Mouse (Mus musculus) midbrain, embryonic 12.5 days (tissue): ENCODE measurements around the gene 3110082I17Rik. TPM values are rescaled to one million over a fixed set of nuclear protein-coding genes. Genes with fewer than 3 reads are reported as not detected.

Source experiments
- ATAC-seq: fragments of 200-750 bp; cut with Nextera tagmentation; 2 replicates; pipeline ENCODE4 v1.8.0; 2017; ENCODE audit warnings: low read depth, moderate TSS enrichment, moderate library complexity; ENCODE audit not compliant: low FRiP score
- H3K27ac ChIP-seq: fragments of 300-500 bp; sonication (generic); replicated peaks from 2 replicates; pipeline ENCODE4 v1.5.1; 2016; ENCODE audit warnings: mild to moderate bottlenecking
- H3K27me3 ChIP-seq: fragments of 300-500 bp; sonication (generic); 2 replicates; pipeline ENCODE4 v1.6.1; 2016; ENCODE audit warnings: mild to moderate bottlenecking
- H3K36me3 ChIP-seq: fragments of 300-500 bp; sonication (generic); 2 replicates; pipeline ENCODE4 v1.6.1; 2016
- H3K4me1 ChIP-seq: fragments of 300-500 bp; sonication (generic); 2 replicates; pipeline ENCODE4 v1.6.1; 2016
- H3K4me2 ChIP-seq: fragments of 300-500 bp; sonication (generic); replicated peaks from 2 replicates; pipeline ENCODE4 v1.6.1; 2016; ENCODE audit warnings: mild to moderate bottlenecking, moderate library complexity
- H3K4me3 ChIP-seq: fragments of 300-500 bp; sonication (generic); 2 replicates; pipeline ENCODE4 v1.5.1; 2016; ENCODE audit warnings: mild to moderate bottlenecking
- H3K9ac ChIP-seq: fragments of 300-500 bp; sonication (generic); replicated peaks from 2 replicates; pipeline ENCODE4 v1.6.1; 2016; ENCODE audit warnings: mild to moderate bottlenecking, moderate library complexity
- H3K9me3 ChIP-seq: fragments of 300-500 bp; sonication (generic); 2 replicates; pipeline ENCODE4 v1.6.1; 2016; ENCODE audit warnings: mild to moderate bottlenecking
- WGBS: fragments of 180-500 bp; shearing (Covaris S2); methylation state at CpG from one replicate; pipeline ENCODE4 v1.1.7; 2016; 5-methylcytosine and 5-hydroxymethylcytosine counted together
- polyA plus RNA-seq: library from polyadenylated mRNA; unstranded; fragments of >200 nt; fragmentation: Nextera tagmentation; extraction: Ambion mirVana; gene quantifications from 2 replicates; pipeline ENCODE4 v1.2.1, GENCODE M21; 2016

Gene 3110082I17Rik
- polyA plus RNA-seq, 1 experiment from 2014 or later = 29.3 TPM

DNA sequence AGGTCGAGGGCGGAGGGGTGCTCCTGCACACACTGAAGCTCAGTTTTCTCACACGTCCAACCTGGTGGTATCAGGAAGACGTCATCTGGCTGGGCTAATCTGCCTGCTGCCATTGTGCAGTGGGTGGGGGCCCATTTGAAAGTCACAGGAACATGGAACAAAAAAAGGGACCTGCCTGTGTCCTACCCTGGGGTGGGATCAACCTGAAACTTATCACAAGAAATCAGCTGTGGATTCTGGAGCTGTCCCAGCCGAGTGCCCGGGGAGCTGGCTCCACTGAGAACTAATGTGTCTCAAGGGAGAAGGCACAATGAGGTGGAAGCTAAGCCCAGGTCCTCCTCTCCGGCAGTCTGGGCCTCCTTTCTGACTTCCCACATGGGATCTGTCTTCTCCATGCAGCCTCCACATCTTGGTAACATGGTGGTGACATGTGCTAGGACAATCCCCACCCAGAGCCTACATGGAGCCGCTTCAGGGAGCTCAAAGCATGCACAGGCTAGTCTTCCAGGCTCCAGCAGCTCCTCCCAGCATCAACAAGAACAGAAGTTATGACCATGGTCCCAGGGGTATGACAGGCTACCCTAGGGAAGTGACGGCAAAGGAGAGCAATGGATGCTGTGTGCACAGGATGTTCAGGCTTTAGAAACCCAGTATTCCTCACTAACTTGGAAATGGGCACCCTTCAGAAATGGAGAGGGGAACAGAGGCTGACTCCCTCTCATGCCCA, 26.3 kb downstream of the 3110082I17Rik start:
- WGBS = 82% methylated on average over 9 of the region's 9 CpGs
- H3K4me2 ChIP-seq = no peak overlapping the region
- H3K27me3 ChIP-seq = no peaks in the 10 kb centered on the region
- H3K4me1 ChIP-seq = peaks cover 66% of the 10 kb centered on the region
- peak overlapping the region; percentile 58; the same call in 1 of the 2 replicates for H3K27ac ChIP-seq
- H3K36me3 ChIP-seq = no peaks in the 10 kb centered on the region
- H3K9ac ChIP-seq = no peak overlapping the region
- H3K9me3 ChIP-seq = no peaks in the 10 kb centered on the region
- no peak for ATAC-seq
- H3K4me3 ChIP-seq = no peak overlapping the region

DNA sequence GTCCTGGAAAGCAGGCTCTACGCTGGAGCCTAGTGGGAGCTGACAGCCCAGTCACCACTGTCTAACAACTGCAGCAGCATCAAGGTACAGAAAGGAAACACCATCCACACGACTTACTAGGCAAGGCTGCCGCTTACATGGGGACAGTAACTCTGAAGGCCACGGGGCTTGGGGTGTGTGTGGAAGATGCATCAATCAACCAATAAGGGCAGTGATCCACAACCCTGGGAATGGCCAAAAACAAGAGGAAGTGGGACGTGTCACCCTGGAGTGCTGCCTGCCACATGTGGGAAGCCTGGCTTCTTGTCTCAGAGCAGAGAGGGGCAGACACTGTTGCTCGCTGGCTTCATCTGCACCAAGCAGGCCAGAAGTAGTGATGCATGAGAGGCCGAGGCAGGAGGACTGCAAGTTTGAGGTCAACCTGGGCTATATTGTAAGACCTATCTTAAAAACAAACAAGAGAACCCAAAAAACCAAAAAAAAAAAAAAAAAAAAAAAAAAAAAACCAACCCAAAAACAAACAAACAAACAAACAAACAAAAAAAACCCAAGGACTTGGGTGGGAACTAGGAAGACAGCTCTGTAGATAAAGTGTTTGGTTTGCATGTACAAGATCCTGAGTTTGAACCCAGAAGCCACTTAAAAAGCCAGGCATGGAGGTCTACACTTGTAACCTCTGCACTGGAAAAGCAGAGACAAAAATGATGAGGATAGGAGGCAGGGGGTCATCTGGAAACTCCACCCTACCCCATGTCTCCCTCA, 27.4 kb downstream of the 3110082I17Rik start:
- Histone ChIP-seq H3K27ac (no peak overlapping the region), H3K4me1 (peaks cover 62% of the 10 kb centered on the region)

DNA sequence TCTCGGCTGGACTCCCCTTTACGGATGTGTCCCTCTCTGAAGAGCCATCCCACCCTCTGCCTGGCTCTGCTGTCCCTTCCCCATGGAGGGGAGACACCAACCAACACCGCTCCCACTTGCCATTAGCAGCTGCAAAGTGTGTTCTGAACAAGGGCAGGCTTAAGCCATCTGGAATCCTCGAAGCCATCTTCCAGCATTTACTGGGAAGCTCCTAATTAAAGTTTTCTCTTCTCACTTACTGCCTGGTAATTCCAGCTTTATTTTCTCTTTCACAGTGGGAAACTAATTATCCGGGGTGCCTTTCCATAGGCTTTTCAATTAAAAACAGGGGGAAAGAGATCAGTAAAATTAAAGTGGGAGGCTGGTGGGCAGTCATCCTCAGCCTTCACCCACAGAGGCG, 28.0 kb downstream of the 3110082I17Rik start:
- Histone ChIP-seq H3K27me3 (no peaks in the 10 kb centered on the region), H3K4me2 (no peak overlapping the region), H3K36me3 (no peaks in the 10 kb centered on the region), H3K4me3 (no peak overlapping the region), H3K27ac (0 out of 2 replicates have a peak overlapping the region, but pooled peaks have one; percentile 8), H3K4me1 (peaks cover 62% of the 10 kb centered on the region), H3K9me3 (no peaks in the 10 kb centered on the region), H3K9ac (no peak overlapping the region)
- 33% methylated on average over 6 of the region's 6 CpGs for WGBS
- no peak for ATAC-seq

More for the DNA sequence above, 27.4 kb downstream of the 3110082I17Rik start:
- Histone ChIP-seq H3K9ac (no peak overlapping the region), H3K27me3 (no peaks in the 10 kb centered on the region), H3K9me3 (no peaks in the 10 kb centered on the region), H3K4me2 (no peak overlapping the region), H3K36me3 (no peaks in the 10 kb centered on the region), H3K4me3 (no peak overlapping the region)
- WGBS = 54% methylated on average over 7 of the region's 7 CpGs
- no peak for ATAC-seq

DNA sequence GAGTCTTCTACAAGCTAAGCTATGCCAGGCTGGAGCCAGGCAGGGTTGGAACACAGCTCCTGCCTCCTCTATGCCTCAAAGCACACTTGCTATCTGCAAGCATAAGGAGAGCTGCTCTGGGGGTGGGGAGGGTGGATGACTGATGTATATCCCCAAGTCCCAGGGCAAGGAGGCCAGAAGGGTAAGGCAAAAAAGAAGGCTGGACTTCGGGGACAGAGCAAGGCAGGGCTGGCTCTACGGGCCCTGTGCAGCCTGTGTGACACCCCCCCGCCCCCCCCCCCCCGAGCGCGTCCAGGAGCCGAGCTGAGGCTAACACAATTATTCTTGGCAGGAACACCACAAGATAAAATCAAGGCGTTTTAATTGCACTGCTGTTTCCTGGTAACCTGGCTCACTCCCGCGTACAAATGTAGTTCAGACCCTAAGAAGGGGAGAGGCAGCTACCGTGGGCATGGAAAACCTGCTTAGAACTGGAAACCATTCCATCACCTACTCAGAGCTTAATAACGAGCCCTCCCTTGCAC, 30.4 kb downstream of the 3110082I17Rik start:
- Histone ChIP-seq H3K27me3 (no peaks in the 10 kb centered on the region), H3K36me3 (no peaks in the 10 kb centered on the region), H3K27ac (peak overlapping the region; percentile 39; the same call in 1 of the 2 replicates), H3K9ac (no peak overlapping the region), H3K4me3 (no peak overlapping the region), H3K4me2 (no peak overlapping the region), H3K4me1 (peaks cover 49% of the 10 kb centered on the region), H3K9me3 (no peaks in the 10 kb centered on the region)
- ATAC-seq = no peak
- 64% methylated on average over 12 of the region's 12 CpGs for WGBS

DNA sequence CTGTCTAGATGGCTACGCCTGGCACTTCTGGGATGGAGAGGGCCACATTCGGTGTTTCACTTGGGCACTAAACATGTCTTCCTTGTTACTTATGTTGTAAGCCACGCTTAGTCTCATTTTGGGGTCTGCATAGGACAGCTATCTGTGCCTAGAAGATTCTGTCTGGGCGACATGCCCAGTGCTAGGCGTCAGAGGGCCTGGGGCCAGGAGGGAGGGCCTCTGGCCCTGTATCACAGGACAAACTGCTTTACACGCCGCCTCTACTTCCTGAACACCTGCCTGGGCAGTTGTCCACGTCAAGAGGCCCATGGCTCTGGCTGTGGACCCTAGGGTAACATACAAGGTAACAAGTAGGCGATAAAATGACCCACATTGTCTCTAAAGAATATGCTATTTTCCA, 32.3 kb downstream of the 3110082I17Rik start:
- Histone ChIP-seq H3K27ac (no peak overlapping the region), H3K4me3 (no peak overlapping the region), H3K27me3 (no peaks in the 10 kb centered on the region), H3K36me3 (no peaks in the 10 kb centered on the region), H3K4me1 (peaks cover 44% of the 10 kb centered on the region), H3K9ac (no peak overlapping the region), H3K4me2 (no peak overlapping the region), H3K9me3 (no peaks in the 10 kb centered on the region)
- ATAC-seq = no peak
- WGBS = 93% methylated on average over 9 of the region's 9 CpGs

DNA sequence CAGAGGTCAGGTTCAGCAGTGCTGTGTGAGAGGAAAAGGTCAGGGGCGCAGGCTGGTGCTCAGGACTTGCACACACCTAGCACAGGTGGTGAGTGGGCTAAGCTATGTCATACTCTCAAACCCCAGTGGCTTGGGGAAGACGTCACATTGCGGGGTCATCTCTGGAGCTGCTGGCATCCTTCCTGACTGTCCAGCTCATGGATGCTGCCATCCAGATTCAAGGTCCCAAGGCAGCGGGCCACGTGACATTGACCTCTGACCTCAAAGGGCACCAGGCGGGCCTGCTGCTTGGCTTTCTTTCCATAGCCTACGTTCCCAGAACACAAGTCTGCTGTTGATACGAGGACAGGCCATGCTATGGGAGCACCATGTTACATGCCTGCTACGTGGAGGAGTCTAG, 33.3 kb downstream of the 3110082I17Rik start:
- Histone ChIP-seq H3K27me3 (no peaks in the 10 kb centered on the region), H3K9me3 (no peaks in the 10 kb centered on the region), H3K36me3 (no peaks in the 10 kb centered on the region), H3K4me2 (no peak overlapping the region), H3K9ac (no peak overlapping the region), H3K4me3 (no peak overlapping the region), H3K4me1 (peaks cover 44% of the 10 kb centered on the region), H3K27ac (no peak overlapping the region)
- WGBS = 87% methylated on average over 9 of the region's 9 CpGs
- ATAC-seq = no peak

DNA sequence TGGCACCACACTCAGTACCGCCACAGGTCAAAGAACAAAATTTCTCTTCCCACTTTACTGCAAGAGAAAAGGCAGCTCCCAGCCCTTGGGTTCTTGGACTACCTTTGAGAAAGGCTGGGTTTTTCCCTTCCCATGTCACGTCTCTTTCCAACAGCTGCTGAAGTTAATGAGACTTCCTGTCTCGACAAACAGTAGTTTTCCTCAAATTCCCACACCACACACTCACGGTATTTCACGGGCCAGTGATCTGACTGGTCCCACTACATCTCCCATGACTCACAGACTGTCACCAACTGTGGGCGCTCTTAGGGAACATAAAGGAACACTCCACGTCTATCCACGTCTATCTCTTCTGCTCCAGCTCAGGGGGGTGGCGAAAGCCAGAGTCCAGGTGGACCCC, 35.1 kb downstream of the 3110082I17Rik start:
- Histone ChIP-seq H3K4me2 (no peak overlapping the region), H3K4me3 (no peak overlapping the region), H3K36me3 (no peaks in the 10 kb centered on the region), H3K27me3 (no peaks in the 10 kb centered on the region), H3K9ac (no peak overlapping the region), H3K4me1 (peaks cover 28% of the 10 kb centered on the region), H3K27ac (no peak overlapping the region), H3K9me3 (no peaks in the 10 kb centered on the region)
- ATAC-seq = no peak
- 89% methylated on average over 9 of the region's 9 CpGs for WGBS

DNA sequence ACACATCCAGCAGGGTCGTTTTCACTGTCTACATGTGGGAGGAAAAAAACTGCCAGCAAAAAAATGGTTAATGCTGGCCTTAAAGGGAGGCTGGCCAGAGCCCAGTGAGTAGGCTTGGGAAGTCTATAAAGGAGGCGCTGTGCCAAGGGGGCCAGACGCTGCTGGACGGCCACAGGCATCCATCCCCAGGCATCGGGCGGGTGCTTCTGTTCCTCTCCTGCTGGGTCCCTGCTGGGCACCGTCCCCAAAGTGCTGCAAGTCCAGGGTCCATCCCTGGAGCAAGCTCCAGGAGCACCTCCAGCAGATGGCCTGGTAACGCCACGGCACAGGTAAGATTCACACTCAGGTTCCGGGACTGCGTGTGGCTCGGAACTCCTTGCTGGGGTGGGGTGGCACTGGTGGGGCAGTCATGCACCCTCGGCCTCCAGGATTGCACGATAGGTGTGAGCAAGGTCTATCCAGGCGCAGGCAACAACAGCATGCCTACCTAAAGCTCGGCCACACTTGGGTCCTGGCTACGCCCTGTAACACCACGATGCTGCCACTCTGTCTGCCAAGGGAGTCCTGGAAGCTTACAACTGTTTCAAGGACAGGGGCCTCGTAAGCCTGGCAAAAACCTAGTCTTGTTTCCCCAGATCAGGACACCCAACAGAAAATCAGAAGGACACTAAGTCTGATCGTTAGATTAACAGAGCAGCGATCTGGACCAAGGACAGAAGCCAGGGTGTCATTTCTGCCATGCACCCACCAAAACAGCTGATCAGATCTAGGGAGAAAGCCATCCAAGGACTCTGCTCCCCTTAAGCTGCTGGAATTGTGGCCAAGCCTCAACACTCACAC, 37.1 kb downstream of the 3110082I17Rik start, which contains the start of gene Gper1:
Gene Gper1, plus strand, starts transcription at position 126 of the 840 bp plus-strand sequence.
- Histone ChIP-seq H3K4me1 (peaks cover 29% of the 10 kb centered on the region), H3K36me3 (no peaks in the 10 kb centered on the region), H3K4me3 (peak within 1 kb of the TSS; percentile 10; the same call in 1 of the 2 replicates), H3K4me2 (peak within 1 kb of the TSS; percentile 28; the same call in 1 of the 2 replicates), H3K27ac (0 out of 2 replicates have a peak within 1 kb of the TSS, but pooled peaks have one; percentile 10), H3K9me3 (no peaks in the 10 kb centered on the region), H3K27me3 (no peaks in the 10 kb centered on the region), H3K9ac (peak within 1 kb of the TSS; percentile 38; the same call in 1 of the 2 replicates)
- WGBS = 62% methylated on average over 21 of the region's 21 CpGs
- ATAC-seq = no peak

DNA sequence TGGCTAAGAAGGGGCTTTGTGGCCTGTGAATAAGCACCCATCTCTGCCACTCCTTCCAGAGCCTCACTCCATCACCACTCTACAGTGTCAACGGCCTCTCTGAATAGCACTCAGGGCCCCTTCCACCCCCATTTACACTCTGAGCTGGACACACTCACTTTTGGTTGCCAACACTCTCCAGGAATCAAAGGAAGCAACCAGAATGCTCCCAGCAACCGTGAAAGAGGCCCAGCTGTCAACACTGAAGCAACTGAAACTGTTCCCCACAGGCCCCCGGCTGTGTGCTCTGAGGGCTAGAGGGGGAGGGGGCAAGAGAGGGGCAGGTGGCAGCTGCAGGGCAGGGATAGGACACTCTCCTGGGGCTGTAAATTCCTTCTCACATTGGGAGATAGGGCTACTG, 41.7 kb downstream of the 3110082I17Rik start:
- H3K27me3 ChIP-seq = no peaks in the 10 kb centered on the region
- H3K9ac ChIP-seq = peak overlapping the region; percentile 34; the same call in 1 of the 2 replicates
- 0 out of 2 replicates have a peak, but pooled peaks cover 5% of the 10 kb centered on the region for H3K36me3 ChIP-seq
- H3K4me2 ChIP-seq = no peak overlapping the region; the same call in 1 of the 2 replicates
- H3K4me3 ChIP-seq = no peak overlapping the region
- 28% methylated on average over 3 of the region's 3 CpGs for WGBS
- peak overlapping the region; percentile 84 for H3K27ac ChIP-seq
- H3K4me1 ChIP-seq = peaks cover 31% of the 10 kb centered on the region
- peaks cover 5% of the 10 kb centered on the region for H3K9me3 ChIP-seq
- peak; percentile 75 for ATAC-seq

DNA sequence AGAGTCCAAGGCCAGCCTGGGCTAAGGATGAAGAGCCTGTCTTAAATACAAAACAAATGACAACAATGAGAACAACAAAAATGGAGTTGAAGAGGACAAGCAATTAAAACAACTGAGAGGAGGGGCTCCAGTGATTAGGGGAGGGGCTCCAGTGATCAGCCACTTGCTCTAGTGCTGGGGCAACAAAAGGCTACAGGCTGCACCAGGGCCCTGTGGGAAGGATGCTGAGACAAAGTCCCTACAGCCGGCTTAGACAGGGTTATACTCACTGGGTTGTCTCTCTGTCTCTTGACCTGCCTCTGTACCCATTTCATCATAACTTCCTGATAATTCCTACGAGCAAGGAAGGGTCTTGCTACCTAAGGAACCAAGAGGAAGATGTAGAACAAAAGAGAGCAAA, 42.2 kb downstream of the 3110082I17Rik start:
- no peak overlapping the region for H3K9ac ChIP-seq
- no peaks in the 10 kb centered on the region for H3K27me3 ChIP-seq
- H3K9me3 ChIP-seq = peaks cover 5% of the 10 kb centered on the region
- peak; percentile 67; the same call in 1 of the 2 replicates for ATAC-seq
- 57% methylated on average over 2 of the region's 2 CpGs for WGBS
- 0 out of 2 replicates have a peak, but pooled peaks cover 5% of the 10 kb centered on the region for H3K36me3 ChIP-seq
- H3K27ac ChIP-seq = peak overlapping the region; percentile 84
- peaks cover 25% of the 10 kb centered on the region for H3K4me1 ChIP-seq
- H3K4me2 ChIP-seq = no peak overlapping the region; the same call in 1 of the 2 replicates
- no peak overlapping the region for H3K4me3 ChIP-seq

DNA sequence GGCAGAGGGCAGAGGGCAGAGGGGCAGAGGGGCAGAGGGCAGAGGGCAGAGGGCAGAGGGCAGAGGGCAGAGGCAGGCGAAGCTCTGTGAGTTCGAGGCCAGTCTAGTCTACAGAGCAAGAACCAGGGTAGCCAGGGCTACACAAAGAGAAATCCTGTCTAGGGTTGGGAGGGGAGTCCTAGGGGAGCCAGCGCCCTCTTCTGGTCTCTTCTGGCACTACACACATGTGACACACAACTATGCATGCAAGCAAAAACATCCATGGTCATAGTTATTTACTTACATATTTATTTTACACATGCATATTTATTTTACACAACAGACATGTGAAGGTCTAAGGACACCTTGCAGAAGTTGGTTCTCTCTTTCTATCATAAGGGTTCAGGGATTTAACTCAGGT, 42.8 kb downstream of the 3110082I17Rik start:
- WGBS = 92% methylated on average over 3 of the region's 3 CpGs
- H3K9me3 ChIP-seq = peaks cover 5% of the 10 kb centered on the region
- ATAC-seq = no peak

More for the DNA sequence above, 42.8 kb downstream of the 3110082I17Rik start:
- Histone ChIP-seq H3K36me3 (0 out of 2 replicates have a peak, but pooled peaks cover 5% of the 10 kb centered on the region), H3K4me1 (peaks cover 19% of the 10 kb centered on the region), H3K27me3 (no peaks in the 10 kb centered on the region), H3K4me2 (no peak overlapping the region), H3K9ac (no peak overlapping the region), H3K27ac (no peak overlapping the region), H3K4me3 (no peak overlapping the region)
